Mouse (Mus musculus) liver, embryonic 13.5 days (tissue): Measurements from ENCODE around the gene Pald1. TPM values are rescaled to one million over a fixed set of nuclear protein-coding genes. Genes with fewer than 3 reads are reported as not detected.

Source experiments
- ATAC-seq: fragments of 200-750 bp; cut with Nextera tagmentation; 2 replicates; pipeline ENCODE4 v1.8.0; 2017; ENCODE audit warnings: low read depth, mild to moderate bottlenecking, moderate number of reproducible peaks, moderate library complexity
- DNase-seq: peaks from one replicate; pipeline ENCODE4 v3.0.0; 2022
- H3K27ac ChIP-seq: fragments of 300-500 bp; sonication (generic); 2 replicates; pipeline ENCODE4 v1.5.1; 2015; ENCODE audit warnings: moderate library complexity, mild to moderate bottlenecking, inconsistent platforms
- H3K27me3 ChIP-seq: fragments of 300-500 bp; sonication (generic); 2 replicates; pipeline ENCODE4 v1.6.1; 2015; ENCODE audit warnings: mild to moderate bottlenecking, inconsistent platforms
- H3K36me3 ChIP-seq: fragments of 300-500 bp; sonication (generic); 2 replicates; pipeline ENCODE4 v1.6.1; 2015; ENCODE audit warnings: mild to moderate bottlenecking, inconsistent platforms
- H3K4me1 ChIP-seq: fragments of 300-500 bp; sonication (generic); replicated peaks from 2 replicates; pipeline ENCODE4 v1.6.1; 2015; ENCODE audit warnings: inconsistent platforms
- H3K4me2 ChIP-seq: fragments of 300-500 bp; sonication (generic); 2 replicates; pipeline ENCODE4 v1.6.1; 2015; ENCODE audit warnings: inconsistent platforms, mild to moderate bottlenecking, moderate library complexity
- H3K4me3 ChIP-seq: fragments of 300-500 bp; sonication (generic); replicated peaks from 2 replicates; pipeline ENCODE4 v1.5.1; 2015; ENCODE audit warnings: mild to moderate bottlenecking, inconsistent platforms
- H3K9ac ChIP-seq: fragments of 300-500 bp; sonication (generic); 2 replicates; pipeline ENCODE4 v1.6.1; 2015; ENCODE audit warnings: mild to moderate bottlenecking, inconsistent platforms
- H3K9me3 ChIP-seq: fragments of 300-500 bp; sonication (generic); replicated peaks from 2 replicates; pipeline ENCODE4 v1.6.1; 2016; ENCODE audit warnings: inconsistent platforms
- WGBS: fragments of 180-500 bp; shearing (Covaris S2); methylation state at CpG from one replicate; pipeline ENCODE4 v1.1.7; 2015; ENCODE audit not compliant: insufficient replicate concordance; 5-methylcytosine and 5-hydroxymethylcytosine counted together
- polyA plus RNA-seq: library from polyadenylated mRNA; unstranded; fragments of >200 nt; fragmentation: Nextera tagmentation; extraction: Ambion mirVana; gene quantifications from 2 replicates; pipeline ENCODE4 v1.2.1, GENCODE M21; 2015

The Pald1 gene
- polyA plus RNA-seq, 1 experiment from 2014 or later, result 6.1 TPM

- Histone ChIP-seq H3K9me3 (no peaks in the 10 kb centered on the region), H3K4me3 (no peak overlapping the region), H3K9ac (no peak overlapping the region), H3K4me1 (peaks cover 6% of the 10 kb centered on the region; the same call in 1 of the 2 replicates), H3K36me3 (no peaks in the 10 kb centered on the region), H3K27ac (no peak overlapping the region), H3K4me2 (no peak overlapping the region), H3K27me3 (no peaks in the 10 kb centered on the region)
- 11% methylated on average over 1 of the region's 1 CpGs for WGBS
- DNase-seq (no peak), ATAC-seq (no peak)
Observed at GRCm38 (mm10) chr10:61365902-61366301, 17.4 kb downstream of the Pald1 start.

- Histone ChIP-seq H3K4me3 (no peak overlapping the region), H3K4me1 (no peaks in the 10 kb centered on the region), H3K9me3 (no peaks in the 10 kb centered on the region), H3K27me3 (no peaks in the 10 kb centered on the region), H3K27ac (no peak overlapping the region), H3K9ac (no peak overlapping the region), H3K4me2 (no peak overlapping the region), H3K36me3 (no peaks in the 10 kb centered on the region)
- DNase-seq (no peak), ATAC-seq (no peak)
- 75% methylated on average over 6 of the region's 6 CpGs for WGBS
Observed at GRCm38 (mm10) chr10:61364431-61364830, 18.9 kb downstream of the Pald1 start.

GRCm38 (mm10) chr10:61362992-61363391 is 20.3 kb downstream of the Pald1 start:
- DNase-seq, result no peak
- no peak overlapping the region for H3K4me2 ChIP-seq
- no peaks in the 10 kb centered on the region for H3K27me3 ChIP-seq
- H3K36me3 ChIP-seq, result no peaks in the 10 kb centered on the region
- H3K9ac ChIP-seq, result no peak overlapping the region
- 60% methylated on average over 8 of the region's 8 CpGs for WGBS
- H3K4me1 ChIP-seq, result no peaks in the 10 kb centered on the region
- no peak overlapping the region for H3K27ac ChIP-seq
- H3K9me3 ChIP-seq, result no peaks in the 10 kb centered on the region
- no peak overlapping the region for H3K4me3 ChIP-seq
- no peak for ATAC-seq

- no peak for ATAC-seq
- no peak for DNase-seq
- no peak overlapping the region for H3K4me2 ChIP-seq
- no peak overlapping the region for H3K9ac ChIP-seq
- H3K36me3 ChIP-seq, result no peaks in the 10 kb centered on the region
- H3K9me3 ChIP-seq, result no peaks in the 10 kb centered on the region
- H3K4me3 ChIP-seq, result no peak overlapping the region
- no peaks in the 10 kb centered on the region for H3K27me3 ChIP-seq
- H3K27ac ChIP-seq, result no peak overlapping the region
- H3K4me1 ChIP-seq, result no peaks in the 10 kb centered on the region
- WGBS, result 76% methylated on average over 9 of the region's 9 CpGs
Observed at GRCm38 (mm10) chr10:61362483-61362882, 20.8 kb downstream of the Pald1 start.

- WGBS, result 85% methylated on average over 8 of the region's 8 CpGs
- no peak for DNase-seq
- Histone ChIP-seq H3K4me2 (no peak overlapping the region), H3K27me3 (no peaks in the 10 kb centered on the region), H3K9me3 (no peaks in the 10 kb centered on the region), H3K36me3 (0 out of 2 replicates have a peak, but pooled peaks cover 4% of the 10 kb centered on the region), H3K9ac (no peak overlapping the region), H3K4me3 (no peak overlapping the region), H3K4me1 (no peaks in the 10 kb centered on the region), H3K27ac (no peak overlapping the region)
- no peak for ATAC-seq
Observed at GRCm38 (mm10) chr10:61360667-61361066, 22.7 kb downstream of the Pald1 start.

- peaks cover 7% of the 10 kb centered on the region; the same call in 1 of the 2 replicates for H3K36me3 ChIP-seq
- H3K4me2 ChIP-seq, result no peak overlapping the region
- no peaks in the 10 kb centered on the region for H3K9me3 ChIP-seq
- no peak overlapping the region for H3K9ac ChIP-seq
- H3K4me1 ChIP-seq, result no peaks in the 10 kb centered on the region
- no peak overlapping the region for H3K27ac ChIP-seq
- 82% methylated on average over 8 of the region's 8 CpGs for WGBS
- no peak for DNase-seq
- no peak overlapping the region for H3K4me3 ChIP-seq
- no peak for ATAC-seq
- no peaks in the 10 kb centered on the region for H3K27me3 ChIP-seq
Observed at GRCm38 (mm10) chr10:61359411-61359810, 23.9 kb downstream of the Pald1 start.

- no peaks in the 10 kb centered on the region for H3K27me3 ChIP-seq
- no peaks in the 10 kb centered on the region for H3K9me3 ChIP-seq
- no peak overlapping the region for H3K9ac ChIP-seq
- no peak for ATAC-seq
- WGBS, result 60% methylated on average over 8 of the region's 8 CpGs
- no peak overlapping the region for H3K4me2 ChIP-seq
- no peak overlapping the region for H3K27ac ChIP-seq
- peaks cover 9% of the 10 kb centered on the region; the same call in 1 of the 2 replicates for H3K36me3 ChIP-seq
- no peak for DNase-seq
- no peaks in the 10 kb centered on the region for H3K4me1 ChIP-seq
- no peak overlapping the region for H3K4me3 ChIP-seq
Observed at GRCm38 (mm10) chr10:61357658-61358057, 25.7 kb downstream of the Pald1 start.

GRCm38 (mm10) chr10:61356568-61356967 is 26.8 kb downstream of the Pald1 start:
- 71% methylated on average over 8 of the region's 8 CpGs for WGBS
- H3K4me1 ChIP-seq, result no peaks in the 10 kb centered on the region

GRCm38 (mm10) chr10:61356095-61356494 is 27.2 kb downstream of the Pald1 start:
- H3K27me3 ChIP-seq, result no peaks in the 10 kb centered on the region
- H3K9me3 ChIP-seq, result no peaks in the 10 kb centered on the region
- H3K4me1 ChIP-seq, result no peaks in the 10 kb centered on the region
- DNase-seq (no peak), ATAC-seq (no peak)
- 85% methylated on average over 5 of the region's 5 CpGs for WGBS
- peaks cover 12% of the 10 kb centered on the region; the same call in 1 of the 2 replicates for H3K36me3 ChIP-seq
- H3K4me3 ChIP-seq, result no peak overlapping the region
- H3K27ac ChIP-seq, result no peak overlapping the region
- H3K9ac ChIP-seq, result no peak overlapping the region
- H3K4me2 ChIP-seq, result no peak overlapping the region

More at GRCm38 (mm10) chr10:61356568-61356967, 26.8 kb downstream of the Pald1 start:
- DNase-seq (no peak), ATAC-seq (no peak)
- no peak overlapping the region for H3K27ac ChIP-seq
- H3K27me3 ChIP-seq, result no peaks in the 10 kb centered on the region
- peaks cover 9% of the 10 kb centered on the region; the same call in 1 of the 2 replicates for H3K36me3 ChIP-seq
- H3K9me3 ChIP-seq, result no peaks in the 10 kb centered on the region
- H3K9ac ChIP-seq, result no peak overlapping the region
- H3K4me2 ChIP-seq, result no peak overlapping the region
- H3K4me3 ChIP-seq, result no peak overlapping the region

GRCm38 (mm10) chr10:61355611-61356010 is 27.7 kb downstream of the Pald1 start:
- H3K36me3 ChIP-seq, result peaks cover 16% of the 10 kb centered on the region; the same call in 1 of the 2 replicates
- 87% methylated on average over 13 of the region's 13 CpGs for WGBS
- no peaks in the 10 kb centered on the region for H3K4me1 ChIP-seq
- no peak overlapping the region for H3K9ac ChIP-seq
- H3K4me3 ChIP-seq, result no peak overlapping the region
- DNase-seq, result no peak
- no peak for ATAC-seq
- no peak overlapping the region for H3K4me2 ChIP-seq
- H3K27me3 ChIP-seq, result no peaks in the 10 kb centered on the region
- H3K9me3 ChIP-seq, result no peaks in the 10 kb centered on the region
- no peak overlapping the region for H3K27ac ChIP-seq

GRCm38 (mm10) chr10:61351216-61351615 is 32.1 kb downstream of the Pald1 start:
- Histone ChIP-seq H3K4me1 (peaks cover 8% of the 10 kb centered on the region), H3K27ac (no peak overlapping the region), H3K9ac (no peak overlapping the region), H3K4me2 (no peak overlapping the region), H3K9me3 (no peaks in the 10 kb centered on the region), H3K4me3 (no peak overlapping the region), H3K36me3 (peaks cover 39% of the 10 kb centered on the region), H3K27me3 (no peaks in the 10 kb centered on the region; the same call in 1 of the 2 replicates)
- no peak for DNase-seq
- ATAC-seq, result no peak
- WGBS, result 53% methylated on average over 4 of the region's 4 CpGs

GRCm38 (mm10) chr10:61346374-61346773 is 37.0 kb downstream of the Pald1 start:
- DNase-seq (no peak), ATAC-seq (no peak)
- Histone ChIP-seq H3K36me3 (peaks cover 30% of the 10 kb centered on the region), H3K4me2 (no peak overlapping the region), H3K4me1 (peaks cover 10% of the 10 kb centered on the region), H3K9me3 (no peaks in the 10 kb centered on the region), H3K9ac (no peak overlapping the region), H3K4me3 (no peak overlapping the region), H3K27me3 (peaks cover 3% of the 10 kb centered on the region; the same call in 1 of the 2 replicates), H3K27ac (no peak overlapping the region)
- WGBS, result 13% methylated on average over 10 of the region's 10 CpGs
